Mouse (Mus musculus) macrophage (primary cell): ENCODE measurements around the gene Birc2. TPM values are rescaled to one million over a fixed set of nuclear protein-coding genes. Genes with fewer than 3 reads are reported as not detected.

Experiments
- H3K27ac ChIP-seq: fragments of 350-480 bp; formaldehyde crosslinking; 2 replicates; pipeline ENCODE4 v1.9.0; 2021
- H3K36me3 ChIP-seq: fragments of 350-480 bp; formaldehyde crosslinking; 2 replicates; pipeline ENCODE4 v1.9.0; 2021; ENCODE audit errors: inconsistent target
- H3K4me3 ChIP-seq: fragments of 350-480 bp; formaldehyde crosslinking; 2 replicates; pipeline ENCODE4 v1.9.0; 2021; ENCODE audit errors: inconsistent target
- H3K79me2 ChIP-seq: fragments of 350-480 bp; formaldehyde crosslinking; 2 replicates; pipeline ENCODE4 v1.9.0; 2021; ENCODE audit errors: inconsistent target
- WGBS: methylation state at CpG from one replicate; pipeline ENCODE4 v1.1.7; 2026; ENCODE audit warnings: inconsistent platforms; ENCODE audit not compliant: missing documents; 5-methylcytosine and 5-hydroxymethylcytosine counted together
- polyA plus RNA-seq: library from polyadenylated mRNA; stranded (reverse); fragments of 250-400 nt; gene quantifications from 3 replicates; pipeline ENCODE4 v1.2.4, GENCODE M21; 2018; ENCODE audit warnings: inconsistent platforms

Birc2 gene
- polyA plus RNA-seq, 1 experiment from 2014 or later = 13.6 TPM

DNA sequence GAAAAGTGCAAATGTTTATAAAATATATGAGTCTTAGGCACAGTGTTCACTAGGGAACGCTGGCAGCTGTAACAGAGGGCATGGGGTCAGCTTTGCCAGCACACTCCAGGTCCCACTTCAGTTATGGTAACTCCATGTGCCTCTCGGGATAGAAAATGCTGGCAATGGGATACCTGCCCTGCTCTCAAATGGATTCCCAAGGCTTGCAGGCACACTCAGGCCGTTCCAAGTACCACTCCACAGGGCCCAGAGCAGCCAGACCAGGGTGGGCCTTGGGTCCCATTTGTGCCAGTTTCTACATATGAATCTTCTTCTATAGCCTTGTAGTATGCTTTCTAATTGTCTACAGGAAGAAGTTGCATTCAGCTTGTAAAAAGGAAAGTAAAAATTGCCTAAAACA lies 51.5 kb downstream of the Birc2 start:
- H3K36me3 ChIP-seq = no peaks in the 10 kb centered on the region
- H3K4me3 ChIP-seq = no peak overlapping the region
- H3K27ac ChIP-seq = peak overlapping the region; percentile 48
- 85% methylated on average over 3 of the region's 3 CpGs for WGBS
- no peaks in the 10 kb centered on the region; the same call in 1 of the 2 replicates for H3K79me2 ChIP-seq

DNA sequence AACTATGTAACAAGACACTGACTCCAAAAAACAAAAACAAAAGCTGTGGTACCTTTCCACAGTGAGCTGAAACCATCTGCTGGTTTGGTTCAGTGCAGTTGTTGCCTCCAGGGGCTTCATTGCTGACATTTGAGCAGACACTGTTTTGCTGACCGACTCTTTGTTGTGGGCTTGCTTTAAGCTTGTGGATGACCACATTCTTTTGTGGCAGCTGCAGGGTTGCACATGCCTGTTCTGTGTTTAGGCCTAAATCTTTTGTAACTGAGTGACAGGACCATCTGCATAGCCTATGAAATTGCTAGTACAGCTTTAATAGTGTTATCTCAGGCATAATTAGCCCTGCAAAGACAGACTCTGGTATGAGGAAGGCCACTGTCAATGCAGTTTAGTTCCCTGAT lies 52.2 kb downstream of the Birc2 start:
- H3K36me3 ChIP-seq = no peaks in the 10 kb centered on the region

DNA sequence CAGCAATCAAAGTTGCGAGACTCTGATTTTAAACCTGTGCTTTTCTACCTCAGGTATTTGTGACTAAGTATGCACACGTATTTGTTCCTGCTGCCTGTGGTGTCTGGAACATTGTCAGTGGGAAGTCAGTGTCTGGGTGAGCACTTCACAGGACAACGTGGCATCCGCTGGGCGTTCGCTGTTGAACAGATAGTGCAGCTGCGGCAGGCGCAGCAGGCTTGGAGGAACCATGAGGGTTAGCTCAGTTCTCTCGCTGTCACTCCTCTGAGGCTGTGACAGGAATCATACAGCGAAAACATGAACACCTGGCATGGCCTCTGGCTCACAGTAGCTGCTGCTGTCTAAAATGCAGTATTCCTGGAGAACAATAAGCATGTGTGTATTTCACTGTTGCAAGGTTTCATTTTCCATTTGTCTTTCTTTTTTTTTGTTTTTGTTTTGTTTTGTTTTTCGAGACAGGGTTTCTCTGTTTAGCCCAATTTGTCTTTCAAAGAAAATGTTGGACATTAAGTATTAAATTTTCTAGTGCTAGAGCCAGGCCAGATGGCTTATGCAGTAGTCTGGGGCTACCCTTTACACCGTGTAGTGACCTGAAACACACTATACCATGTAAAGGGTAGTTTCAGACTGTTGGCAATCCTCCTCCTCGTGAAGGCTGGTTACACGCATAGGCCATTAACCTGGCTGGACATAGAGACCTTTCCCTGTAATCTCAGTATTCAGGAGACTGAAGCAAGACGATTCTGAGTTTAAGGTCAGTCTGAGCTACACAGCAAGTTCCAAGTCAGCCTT lies 52.8 kb downstream of the Birc2 start:
- H3K27ac ChIP-seq = no peak overlapping the region
- H3K36me3 ChIP-seq = no peaks in the 10 kb centered on the region
- no peak overlapping the region for H3K4me3 ChIP-seq
- no peaks in the 10 kb centered on the region; the same call in 1 of the 2 replicates for H3K79me2 ChIP-seq
- WGBS = 93% methylated on average over 15 of the region's 15 CpGs

More for the DNA sequence above, 52.2 kb downstream of the Birc2 start:
- 72% methylated on average over 1 of the region's 1 CpGs for WGBS
- H3K79me2 ChIP-seq = no peaks in the 10 kb centered on the region; the same call in 1 of the 2 replicates
- no peak overlapping the region for H3K4me3 ChIP-seq
- no peak overlapping the region for H3K27ac ChIP-seq

DNA sequence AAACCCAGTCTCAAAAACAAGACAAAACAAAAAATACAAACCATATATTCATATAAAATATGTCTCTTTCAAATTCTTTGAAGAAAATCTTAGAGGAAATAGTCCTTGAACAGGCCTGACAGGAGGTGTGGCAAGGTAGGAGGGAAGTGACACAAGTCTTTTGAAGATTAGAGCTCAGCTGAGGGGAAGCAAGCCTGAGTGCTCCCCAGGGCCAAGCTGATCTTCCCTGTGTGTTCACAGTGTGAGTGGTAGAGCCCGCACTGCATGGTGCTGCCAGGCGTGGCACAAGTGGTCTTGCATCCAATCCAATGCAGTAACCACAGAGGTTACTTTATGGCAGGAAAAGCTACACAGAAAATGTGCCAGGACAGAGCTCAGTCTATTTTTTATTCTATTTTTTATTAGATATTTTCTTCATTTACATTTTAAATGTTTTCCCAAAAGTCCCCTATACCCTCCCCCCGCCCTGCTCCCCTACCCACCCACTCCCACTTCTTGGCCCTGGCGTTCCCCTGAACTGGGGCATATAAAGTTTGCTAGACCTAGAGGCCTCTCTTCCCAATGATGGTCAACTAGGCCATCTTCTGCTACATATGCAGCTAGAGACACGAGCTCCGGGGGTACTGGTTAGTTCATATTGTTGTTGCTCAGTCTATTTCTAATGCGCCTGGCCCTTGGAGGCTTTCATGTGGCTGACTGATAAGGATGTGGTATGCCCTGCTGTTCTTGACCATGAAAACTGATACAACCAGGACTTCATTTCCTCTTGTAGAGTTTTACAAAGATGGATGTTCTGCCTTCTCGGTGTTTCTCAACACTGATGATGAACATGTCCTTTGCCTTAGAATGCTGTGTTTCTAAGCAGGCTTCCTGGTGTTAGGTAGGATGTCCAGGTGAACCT lies 56.4 kb downstream of the Birc2 start:
- no peak overlapping the region for H3K27ac ChIP-seq

DNA sequence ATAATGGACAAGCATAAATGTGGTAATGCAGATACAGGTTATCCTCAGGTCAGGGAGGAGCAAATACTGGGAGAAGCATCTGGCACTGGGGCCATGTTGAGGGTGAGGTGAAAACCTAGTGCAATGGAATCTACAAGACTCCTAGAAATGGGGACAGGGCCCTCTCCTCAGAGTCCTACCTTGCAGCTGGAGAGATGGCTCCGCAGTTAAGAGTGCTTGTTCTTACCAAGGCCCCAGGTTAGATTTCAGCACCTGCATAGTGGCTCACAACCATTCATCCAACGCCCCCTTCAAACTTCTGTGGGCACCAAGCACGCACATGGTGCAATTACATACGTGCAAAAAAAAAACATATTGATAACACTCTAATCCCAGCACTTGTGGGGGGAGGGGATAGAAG lies 57.1 kb downstream of the Birc2 start:
- WGBS = 89% methylated on average over 4 of the region's 4 CpGs
- H3K36me3 ChIP-seq = no peaks in the 10 kb centered on the region
- H3K4me3 ChIP-seq = no peak overlapping the region
- H3K79me2 ChIP-seq = no peaks in the 10 kb centered on the region; the same call in 1 of the 2 replicates
- no peak overlapping the region for H3K27ac ChIP-seq

More for the DNA sequence above, 56.4 kb downstream of the Birc2 start:
- H3K4me3 ChIP-seq = no peak overlapping the region
- H3K36me3 ChIP-seq = no peaks in the 10 kb centered on the region
- H3K79me2 ChIP-seq = no peaks in the 10 kb centered on the region; the same call in 1 of the 2 replicates
- WGBS = 68% methylated on average over 8 of the region's 8 CpGs

DNA sequence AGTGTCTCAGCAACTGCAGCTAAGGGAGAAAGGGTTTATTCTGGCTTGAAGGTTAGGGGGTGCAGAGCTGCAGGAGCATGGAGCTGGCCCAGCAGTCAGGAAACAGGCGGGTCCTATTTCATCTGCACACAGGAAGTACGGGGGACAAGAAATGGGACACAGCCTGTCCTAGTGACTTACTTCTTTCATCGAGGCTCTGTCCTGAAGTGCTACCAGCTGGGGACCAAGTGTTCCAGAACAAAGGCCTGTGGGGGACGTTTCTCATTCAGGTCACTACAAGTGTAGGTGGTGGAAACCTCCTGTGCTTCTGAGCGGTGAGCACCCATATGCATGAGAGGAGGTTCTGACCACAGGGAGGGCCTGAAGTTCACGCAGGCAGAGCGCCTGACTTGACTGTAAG lies 58.1 kb downstream of the Birc2 start:
- H3K79me2 ChIP-seq = no peaks in the 10 kb centered on the region; the same call in 1 of the 2 replicates
- H3K36me3 ChIP-seq = no peaks in the 10 kb centered on the region
- 79% methylated on average over 7 of the region's 7 CpGs for WGBS
- no peak overlapping the region for H3K27ac ChIP-seq
- H3K4me3 ChIP-seq = no peak overlapping the region

DNA sequence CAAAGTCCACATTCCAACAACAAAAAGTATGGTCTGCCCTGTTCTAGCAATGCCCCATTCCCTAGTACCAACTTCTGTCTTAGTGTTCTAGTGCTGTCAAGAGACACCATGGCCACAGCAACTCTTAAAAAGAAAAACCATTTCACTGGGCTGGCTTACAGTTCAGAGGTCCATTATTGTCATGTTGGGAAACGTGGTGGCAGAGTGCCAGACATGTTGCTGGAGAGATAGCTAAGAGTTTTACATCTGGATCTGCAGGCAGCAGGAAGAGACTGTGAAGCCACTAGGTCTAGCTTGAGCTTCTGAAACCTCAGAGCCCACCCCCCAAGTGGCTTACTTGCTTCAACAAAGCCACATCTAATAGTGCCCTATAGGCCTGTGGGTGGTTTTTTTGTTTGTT lies 59.2 kb downstream of the Birc2 start:
- Histone ChIP-seq H3K79me2 (peaks cover 2% of the 10 kb centered on the region; the same call in 1 of the 2 replicates), H3K27ac (no peak overlapping the region), H3K36me3 (no peaks in the 10 kb centered on the region), H3K4me3 (no peak overlapping the region)
- 80% methylated on average over 1 of the region's 1 CpGs for WGBS

DNA sequence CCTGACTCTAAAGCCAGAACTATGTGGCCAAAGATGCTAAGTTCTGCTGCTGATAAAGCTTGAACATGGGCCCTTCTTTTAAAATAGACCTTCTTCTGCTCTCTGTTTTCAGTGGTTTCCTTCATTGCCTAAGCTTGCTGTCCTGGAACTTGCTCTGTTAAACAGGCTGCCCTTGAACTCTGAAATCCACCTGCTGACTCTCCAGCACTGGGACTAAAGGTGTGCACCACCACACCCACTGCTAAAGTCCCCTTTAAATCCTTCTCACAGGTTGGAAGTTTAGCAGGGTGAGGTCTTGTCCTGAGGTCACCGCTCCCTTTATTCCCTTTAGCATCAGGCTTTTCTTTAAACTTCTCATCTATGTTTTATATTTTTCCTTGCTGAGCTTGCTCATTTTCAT lies 59.9 kb downstream of the Birc2 start:
- H3K79me2 ChIP-seq = peaks cover 10% of the 10 kb centered on the region; the same call in 1 of the 2 replicates
- no peak overlapping the region for H3K4me3 ChIP-seq
- no peaks in the 10 kb centered on the region for H3K36me3 ChIP-seq
- H3K27ac ChIP-seq = no peak overlapping the region
- WGBS = 100% methylated on average over 1 of the region's 1 CpGs

DNA sequence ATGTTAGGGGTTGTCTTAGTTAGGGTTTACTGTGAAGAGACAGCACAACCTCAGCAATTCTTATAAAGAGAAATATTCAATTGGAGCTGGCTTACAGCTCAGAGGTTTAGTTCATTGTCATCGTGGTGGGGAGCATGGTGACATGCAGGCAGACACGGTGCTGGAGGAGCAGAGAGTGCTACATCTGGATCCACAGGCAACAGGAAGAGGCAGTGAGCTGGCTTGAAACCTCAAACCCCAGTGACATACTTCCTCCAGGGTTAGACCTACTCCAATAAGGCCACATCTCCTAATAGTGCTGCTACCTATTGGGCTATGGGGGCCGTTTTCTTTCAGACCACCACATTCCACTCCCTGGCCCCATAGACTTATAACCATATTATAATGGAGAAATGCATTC lies 60.9 kb downstream of the Birc2 start:
- peak overlapping the region; percentile 58 for H3K27ac ChIP-seq
- H3K4me3 ChIP-seq = no peak overlapping the region
- peaks cover 12% of the 10 kb centered on the region; the same call in 1 of the 2 replicates for H3K79me2 ChIP-seq
- no peaks in the 10 kb centered on the region for H3K36me3 ChIP-seq
- WGBS = 18% methylated on average over 3 of the region's 3 CpGs

DNA sequence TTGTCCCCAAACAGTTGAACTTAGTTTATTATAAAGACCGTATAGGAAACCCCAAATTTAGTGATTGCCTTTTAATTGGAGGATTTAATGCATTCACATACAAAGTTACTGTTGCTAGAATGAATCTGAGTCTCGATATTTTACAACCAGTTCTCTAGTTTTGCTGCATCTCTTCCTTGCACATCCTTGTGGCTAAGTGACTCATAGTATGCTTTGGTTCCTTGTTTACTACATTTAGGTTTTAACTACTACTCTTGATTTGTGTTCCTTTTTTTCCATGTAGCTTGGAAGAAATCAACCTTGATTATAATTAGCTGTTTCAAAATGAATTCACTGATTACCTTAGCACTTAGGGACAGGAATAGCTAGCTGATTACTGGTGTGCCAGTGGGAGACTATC lies 61.9 kb downstream of the Birc2 start:
- peak overlapping the region; percentile 58 for H3K27ac ChIP-seq

DNA sequence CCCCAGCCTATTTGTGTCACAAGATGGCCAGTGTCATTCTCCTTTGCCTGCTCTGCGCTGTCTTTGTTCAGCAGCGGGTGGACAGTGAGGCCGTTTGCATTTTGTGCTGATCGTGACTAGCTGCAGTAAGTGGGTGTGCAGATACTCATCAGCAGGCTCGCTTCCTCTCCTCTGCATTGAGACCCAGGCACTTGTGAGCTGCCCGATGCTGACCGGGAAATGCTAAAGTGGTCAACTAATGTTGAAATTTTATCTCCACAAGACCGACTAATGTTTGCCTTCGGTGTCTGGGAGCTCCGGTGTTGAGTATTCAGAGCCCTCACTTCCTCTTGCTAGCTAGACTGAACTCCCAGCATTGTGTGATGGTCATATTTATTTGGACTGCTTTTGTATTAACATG lies 62.3 kb downstream of the Birc2 start:
- 15% methylated on average over 10 of the region's 10 CpGs for WGBS
- no peak overlapping the region for H3K4me3 ChIP-seq
- H3K79me2 ChIP-seq = peaks cover 12% of the 10 kb centered on the region; the same call in 1 of the 2 replicates
- H3K36me3 ChIP-seq = 0 out of 2 replicates have a peak, but pooled peaks cover 7% of the 10 kb centered on the region
- peak overlapping the region; percentile 58 for H3K27ac ChIP-seq

More for the DNA sequence above, 61.9 kb downstream of the Birc2 start:
- Histone ChIP-seq H3K4me3 (no peak overlapping the region), H3K79me2 (peaks cover 12% of the 10 kb centered on the region; the same call in 1 of the 2 replicates), H3K36me3 (0 out of 2 replicates have a peak, but pooled peaks cover 3% of the 10 kb centered on the region)
- 47% methylated on average over 2 of the region's 2 CpGs for WGBS

DNA sequence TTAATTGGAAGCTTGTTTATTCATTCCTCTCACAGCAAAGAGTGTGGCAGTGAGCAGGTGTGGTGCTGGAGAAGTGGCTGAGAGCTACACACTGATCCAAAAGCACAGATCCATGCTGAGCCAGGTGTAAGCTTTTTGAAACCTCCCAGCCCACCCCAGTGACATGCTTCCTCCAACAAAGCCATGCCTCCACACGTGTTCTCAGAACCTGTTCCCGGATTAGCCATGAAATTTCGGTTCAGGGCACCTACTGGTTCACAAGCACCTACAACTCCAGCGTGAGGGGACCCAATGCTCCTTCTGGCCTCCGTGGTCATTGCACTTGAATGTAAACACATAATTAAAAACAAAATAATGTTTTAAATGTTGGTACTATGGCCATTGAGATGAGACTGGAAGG lies 63.2 kb downstream of the Birc2 start:
- Histone ChIP-seq H3K27ac (peak overlapping the region; percentile 58; the same call in 1 of the 2 replicates), H3K4me3 (no peak overlapping the region), H3K79me2 (peaks cover 12% of the 10 kb centered on the region; the same call in 1 of the 2 replicates), H3K36me3 (peaks cover 13% of the 10 kb centered on the region; the same call in 1 of the 2 replicates)
- WGBS = 91% methylated on average over 5 of the region's 5 CpGs

DNA sequence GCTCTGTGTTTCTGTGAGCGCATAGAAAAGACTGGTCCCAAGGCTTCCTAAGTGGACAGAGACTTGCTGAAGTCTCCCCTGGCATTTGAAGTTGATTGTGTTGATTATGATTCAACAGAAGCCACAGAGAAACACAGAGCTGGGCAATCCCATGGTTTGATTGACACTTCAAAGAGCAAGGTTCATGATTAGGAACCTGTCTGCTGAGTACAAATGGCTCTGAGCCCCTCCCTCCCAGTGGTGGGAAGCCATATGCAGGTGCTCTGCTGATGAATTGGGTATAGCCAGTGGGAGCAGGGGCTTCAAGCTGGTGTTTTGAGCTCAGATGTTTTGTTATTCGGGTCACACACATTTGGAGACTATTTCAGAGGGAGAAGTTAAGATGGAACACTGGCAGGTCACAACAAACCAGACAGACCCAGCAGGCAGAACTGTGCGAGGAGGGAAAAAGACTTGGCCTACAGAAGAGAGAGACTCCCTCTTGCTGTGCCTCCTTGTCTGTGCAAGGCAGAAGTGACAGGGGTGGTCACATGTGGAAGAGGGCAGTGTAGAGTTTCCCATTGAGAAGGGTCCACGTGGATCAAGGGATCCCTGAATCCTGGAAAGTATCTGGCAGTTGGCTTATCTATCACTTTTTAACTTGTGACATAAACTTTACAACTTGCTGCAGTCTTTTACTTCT lies 64.0 kb downstream of the Birc2 start:
- WGBS = 95% methylated on average over 4 of the region's 4 CpGs
- H3K4me3 ChIP-seq = no peak overlapping the region
- H3K79me2 ChIP-seq = peaks cover 15% of the 10 kb centered on the region
- H3K36me3 ChIP-seq = peaks cover 13% of the 10 kb centered on the region; the same call in 1 of the 2 replicates
- H3K27ac ChIP-seq = no peak overlapping the region

DNA sequence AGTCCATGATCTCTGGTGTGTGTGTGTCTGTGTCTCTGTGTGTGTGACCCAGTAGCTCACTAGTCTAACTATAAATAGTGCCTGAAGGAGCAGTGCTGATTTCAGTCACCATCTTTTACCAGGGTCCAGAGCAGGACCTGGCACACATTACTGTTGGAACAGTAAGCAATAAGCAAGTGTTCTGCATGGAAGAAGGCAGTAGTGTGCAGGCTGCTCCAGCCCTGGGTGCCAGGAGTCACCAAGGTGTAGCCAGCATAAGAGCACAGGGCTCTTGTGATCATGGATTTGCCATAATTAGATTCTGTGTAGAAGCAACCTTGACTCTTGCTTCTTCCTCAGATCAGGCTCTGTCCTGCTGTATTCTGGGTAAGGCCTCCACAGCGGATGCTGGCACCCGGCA lies 64.5 kb downstream of the Birc2 start:
- peaks cover 20% of the 10 kb centered on the region for H3K79me2 ChIP-seq
- H3K36me3 ChIP-seq = peaks cover 13% of the 10 kb centered on the region; the same call in 1 of the 2 replicates
- 100% methylated on average over 2 of the region's 2 CpGs for WGBS
- H3K4me3 ChIP-seq = no peak overlapping the region
- no peak overlapping the region for H3K27ac ChIP-seq
